Mouse (Mus musculus) heart, embryonic 11.5 days (tissue): Measurements from ENCODE around the gene Nelfcd. TPM values are rescaled to one million over a fixed set of nuclear protein-coding genes. Genes with fewer than 3 reads are reported as not detected.

Experiments
- ATAC-seq: fragments of 200-750 bp; cut with Nextera tagmentation; replicated peaks from 2 replicates; pipeline ENCODE4 v1.8.0; 2017; ENCODE audit warnings: moderate library complexity; ENCODE audit not compliant: insufficient number of reproducible peaks, low FRiP score, low TSS enrichment
- H3K27ac ChIP-seq: fragments of 300-500 bp; sonication (generic); 2 replicates; pipeline ENCODE4 v1.5.1; 2014; ENCODE audit warnings: mild to moderate bottlenecking, low read depth, low read length
- H3K27me3 ChIP-seq: fragments of 300-500 bp; sonication (generic); 2 replicates; pipeline ENCODE4 v1.6.1; 2014; ENCODE audit warnings: mild to moderate bottlenecking, low read length, mixed read lengths; ENCODE audit not compliant: control insufficient read depth, insufficient read depth
- H3K36me3 ChIP-seq: fragments of 300-500 bp; sonication (generic); 2 replicates; pipeline ENCODE4 v1.6.1; 2014; ENCODE audit warnings: mild to moderate bottlenecking, low read length, moderate library complexity, mixed read lengths; ENCODE audit not compliant: control insufficient read depth, insufficient read depth
- H3K4me1 ChIP-seq: fragments of 300-500 bp; sonication (generic); 2 replicates; pipeline ENCODE4 v1.6.1; 2014; ENCODE audit warnings: low read length; ENCODE audit not compliant: control insufficient read depth, insufficient read depth
- H3K4me2 ChIP-seq: fragments of 300-500 bp; sonication (generic); 2 replicates; pipeline ENCODE4 v1.6.1; 2014; ENCODE audit warnings: mild to moderate bottlenecking, moderate library complexity
- H3K4me3 ChIP-seq: fragments of 300-500 bp; sonication (generic); 2 replicates; pipeline ENCODE4 v1.5.1; 2014; ENCODE audit warnings: low read depth, low read length
- H3K9ac ChIP-seq: fragments of 300-500 bp; sonication (generic); 2 replicates; pipeline ENCODE4 v1.6.1; 2014; ENCODE audit warnings: mild to moderate bottlenecking, low read depth, low read length, moderate library complexity
- H3K9me3 ChIP-seq: fragments of 300-500 bp; sonication (generic); replicated peaks from 2 replicates; pipeline ENCODE4 v1.6.1; 2016; ENCODE audit warnings: low read length; ENCODE audit not compliant: control insufficient read depth
- WGBS: fragments of 180-500 bp; shearing (Covaris S2); extraction: QIAGEN DNeasy Blood & Tissue Kit; methylation state at CpG from one replicate; pipeline ENCODE4 v1.1.7; 2014; ENCODE audit not compliant: insufficient replicate concordance; 5-methylcytosine and 5-hydroxymethylcytosine counted together
- polyA plus RNA-seq: library from polyadenylated mRNA; unstranded; fragments of >200 nt; fragmentation: Nextera tagmentation; extraction: Ambion mirVana; gene quantifications from 2 replicates; pipeline ENCODE4 v1.2.1, GENCODE M21; 2014

Gene Nelfcd
- polyA plus RNA-seq, 1 experiment from 2014 or later, result 99.5 TPM

- Histone ChIP-seq H3K4me1 (no peaks in the 10 kb centered on the region), H3K4me2 (no peak overlapping the region), H3K9me3 (no peaks in the 10 kb centered on the region), H3K4me3 (no peak overlapping the region), H3K27ac (no peak overlapping the region), H3K27me3 (no peaks in the 10 kb centered on the region), H3K36me3 (peaks cover 19% of the 10 kb centered on the region), H3K9ac (no peak overlapping the region)
- no peak for ATAC-seq
- 85% methylated on average over 10 of the region's 10 CpGs for WGBS
Observed at GRCm38 (mm10) chr2:174428996-174429591, 13.5 kb downstream of the Nelfcd start.

GRCm38 (mm10) chr2:174434943-174435342 lies 19.3 kb downstream of the Nelfcd start:
- Histone ChIP-seq H3K4me1 (peaks cover 13% of the 10 kb centered on the region; the same call in 1 of the 2 replicates), H3K4me2 (no peak overlapping the region), H3K4me3 (no peak overlapping the region), H3K27me3 (no peaks in the 10 kb centered on the region), H3K36me3 (no peaks in the 10 kb centered on the region; the same call in 1 of the 2 replicates), H3K9me3 (no peaks in the 10 kb centered on the region), H3K27ac (no peak overlapping the region), H3K9ac (no peak overlapping the region)
- WGBS, result 93% methylated on average over 9 of the region's 9 CpGs
- ATAC-seq, result no peak

GRCm38 (mm10) chr2:174436076-174436701 lies 20.6 kb downstream of the Nelfcd start:
- Histone ChIP-seq H3K9me3 (no peaks in the 10 kb centered on the region), H3K27ac (no peak overlapping the region), H3K4me1 (peaks cover 13% of the 10 kb centered on the region; the same call in 1 of the 2 replicates), H3K36me3 (no peaks in the 10 kb centered on the region; the same call in 1 of the 2 replicates), H3K4me3 (no peak overlapping the region), H3K9ac (no peak overlapping the region), H3K27me3 (no peaks in the 10 kb centered on the region), H3K4me2 (no peak overlapping the region)
- ATAC-seq, result no peak
- 90% methylated on average over 26 of the region's 26 CpGs for WGBS

GRCm38 (mm10) chr2:174436916-174437696 lies 21.5 kb downstream of the Nelfcd start:
- WGBS, result 91% methylated on average over 7 of the region's 7 CpGs
- H3K27ac ChIP-seq, result no peak overlapping the region
- no peak overlapping the region for H3K4me2 ChIP-seq
- no peaks in the 10 kb centered on the region for H3K27me3 ChIP-seq
- H3K36me3 ChIP-seq, result no peaks in the 10 kb centered on the region; the same call in 1 of the 2 replicates
- H3K4me3 ChIP-seq, result no peak overlapping the region
- peaks cover 13% of the 10 kb centered on the region; the same call in 1 of the 2 replicates for H3K4me1 ChIP-seq
- H3K9me3 ChIP-seq, result no peaks in the 10 kb centered on the region
- H3K9ac ChIP-seq, result no peak overlapping the region
- no peak for ATAC-seq

- 98% methylated on average over 4 of the region's 4 CpGs for WGBS
- peak overlapping the region; percentile 74 for H3K4me2 ChIP-seq
Observed at GRCm38 (mm10) chr2:174437697-174437982, 22.0 kb downstream of the Nelfcd start.

GRCm38 (mm10) chr2:174438181-174438580 lies 22.6 kb downstream of the Nelfcd start:
- Histone ChIP-seq H3K9ac (peak overlapping the region; percentile 75), H3K27me3 (no peaks in the 10 kb centered on the region), H3K4me1 (peaks cover 16% of the 10 kb centered on the region; the same call in 1 of the 2 replicates), H3K4me2 (peak overlapping the region; percentile 74), H3K27ac (no peak overlapping the region), H3K9me3 (no peaks in the 10 kb centered on the region), H3K36me3 (no peaks in the 10 kb centered on the region; the same call in 1 of the 2 replicates), H3K4me3 (peak overlapping the region; percentile 68)
- WGBS, result 66% methylated on average over 11 of the region's 11 CpGs
- ATAC-seq, result no peak

More at GRCm38 (mm10) chr2:174437697-174437982, 22.0 kb downstream of the Nelfcd start:
- Histone ChIP-seq H3K9ac (no peak overlapping the region), H3K36me3 (no peaks in the 10 kb centered on the region; the same call in 1 of the 2 replicates), H3K27ac (no peak overlapping the region), H3K4me3 (no peak overlapping the region), H3K27me3 (no peaks in the 10 kb centered on the region), H3K4me1 (peaks cover 16% of the 10 kb centered on the region; the same call in 1 of the 2 replicates), H3K9me3 (no peaks in the 10 kb centered on the region)
- ATAC-seq, result no peak

GRCm38 (mm10) chr2:174438737-174439449 lies 23.3 kb downstream of the Nelfcd start, which contains the start of gene Ctsz:
Gene Ctsz (minus strand): TSS chr2:174439039.
- Histone ChIP-seq H3K9me3 (no peaks in the 10 kb centered on the region), H3K4me2 (peak within 1 kb of the TSS; percentile 74), H3K4me1 (peaks cover 16% of the 10 kb centered on the region; the same call in 1 of the 2 replicates), H3K36me3 (no peaks in the 10 kb centered on the region), H3K27ac (no peak within 1 kb of the TSS), H3K9ac (peak within 1 kb of the TSS; percentile 75), H3K27me3 (no peaks in the 10 kb centered on the region), H3K4me3 (peak within 1 kb of the TSS; percentile 68)
- WGBS, result 0% methylated on average over 38 of the region's 38 CpGs
- peak; percentile 89 for ATAC-seq

GRCm38 (mm10) chr2:174439450-174439838 lies 23.8 kb downstream of the Nelfcd start:
- H3K9ac ChIP-seq, result peak overlapping the region; percentile 75; the same call in 1 of the 2 replicates
- WGBS, result 23% methylated on average over 5 of the region's 5 CpGs
- H3K27ac ChIP-seq, result no peak overlapping the region
- no peaks in the 10 kb centered on the region for H3K9me3 ChIP-seq
- peak overlapping the region; percentile 74 for H3K4me2 ChIP-seq
- no peak for ATAC-seq
- peaks cover 16% of the 10 kb centered on the region; the same call in 1 of the 2 replicates for H3K4me1 ChIP-seq
- peak overlapping the region; percentile 68; the same call in 1 of the 2 replicates for H3K4me3 ChIP-seq
- H3K27me3 ChIP-seq, result no peaks in the 10 kb centered on the region
- H3K36me3 ChIP-seq, result no peaks in the 10 kb centered on the region
